Mouse (Mus musculus) kidney, adult 2 months (tissue): Measurements from ENCODE around the gene Ddx20.

Experiments used
- CTCF ChIP-seq: fragments of 200-500 bp; conservative IDR thresholded peaks from 2 replicates; pipeline ENCODE4 v1.5.1; 2011; ENCODE audit warnings: low read depth, mild to moderate bottlenecking, control low read depth, low read length, moderate library complexity, mixed read lengths; ENCODE audit not compliant: insufficient read depth, insufficient read length
- POLR2A ChIP-seq: fragments of 200-500 bp; IDR thresholded peaks from one replicate; pipeline ENCODE4 v1.6.1; 2011; ENCODE audit warnings: low read depth, low read length, control low read depth

GRCm38 (mm10) chr3:105701399-105701798, 14.0 kb upstream of the Ddx20 start:
- TF ChIP-seq POLR2A (no peak), CTCF (no peak)
